Mouse (Mus musculus): ENCODE data around the gene Atpaf2. TPM values are rescaled to one million over a fixed set of nuclear protein-coding genes. Genes with fewer than 3 reads are reported as not detected.

Atpaf2 gene
- total RNA-seq, 2 experiments from 2014 or later: 41.4 to 47.0 TPM

GRCm38 (mm10) chr11:60412921-60413320 lies 5.3 kb downstream of the Atpaf2 start:
- DNase-seq: no peak
- intact Hi-C loops (cut with DNase I): loop anchor here (1.0 to 5.0 kb wide), 6 partner anchors 61 to 326 kb away; partner anchors contain the start of gene Tom1l2

DNA sequence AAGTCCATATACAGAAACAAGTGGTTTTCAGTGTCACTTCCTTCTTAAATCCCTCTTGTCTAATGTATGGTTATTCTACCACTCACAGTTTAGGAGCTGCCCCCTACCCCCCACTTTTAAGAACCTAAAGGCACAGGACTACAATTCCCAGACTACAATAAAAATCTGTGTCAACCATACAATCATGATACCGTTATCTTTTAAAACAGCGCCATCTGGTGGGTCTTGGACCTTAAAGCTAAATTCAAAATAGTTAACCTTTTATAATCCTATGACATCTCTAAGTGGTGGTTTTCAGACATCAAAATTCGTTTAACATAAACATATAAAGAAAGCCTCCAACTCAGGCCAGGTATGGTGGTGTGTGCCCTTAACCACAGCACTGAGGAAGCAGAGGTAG lies 6.1 kb downstream of the Atpaf2 start:
- DNase-seq: peak; percentile 59 to 79
- intact Hi-C loops (cut with DNase I): loop anchor here (1.0 to 5.0 kb wide), 6 partner anchors 60 to 325 kb away; partner anchors contain the start of gene Tom1l2

DNA sequence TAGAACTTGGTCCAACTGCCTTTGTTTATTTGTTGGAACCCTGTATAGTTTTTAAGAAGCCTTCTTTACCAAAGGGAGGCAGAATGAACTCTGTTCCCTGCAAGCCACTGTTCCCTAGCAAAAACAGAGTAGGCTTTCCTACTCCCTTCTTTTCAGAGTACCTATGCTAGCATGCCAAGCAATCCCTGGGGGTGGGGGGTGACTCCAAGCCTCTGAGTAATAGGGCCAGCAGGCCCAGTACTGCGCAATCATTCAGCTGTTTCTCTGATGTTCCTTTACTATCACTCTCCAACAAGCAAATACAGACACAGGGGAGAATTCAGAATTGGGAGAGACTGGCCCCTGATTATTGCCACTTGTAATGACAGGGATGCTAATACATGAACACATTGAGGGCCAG lies 11.7 kb downstream of the Atpaf2 start:
- no peak for DNase-seq
- intact Hi-C loops (cut with DNase I): loop anchor here (5.0 kb wide), 1 partner anchor 39 kb away; no protein-coding TSS in a partner anchor

- intact Hi-C loops (cut with DNase I): no loop called here
- no peak for DNase-seq
Observed at GRCm38 (mm10) chr11:60397172-60397571, 21.1 kb downstream of the Atpaf2 start.

DNA sequence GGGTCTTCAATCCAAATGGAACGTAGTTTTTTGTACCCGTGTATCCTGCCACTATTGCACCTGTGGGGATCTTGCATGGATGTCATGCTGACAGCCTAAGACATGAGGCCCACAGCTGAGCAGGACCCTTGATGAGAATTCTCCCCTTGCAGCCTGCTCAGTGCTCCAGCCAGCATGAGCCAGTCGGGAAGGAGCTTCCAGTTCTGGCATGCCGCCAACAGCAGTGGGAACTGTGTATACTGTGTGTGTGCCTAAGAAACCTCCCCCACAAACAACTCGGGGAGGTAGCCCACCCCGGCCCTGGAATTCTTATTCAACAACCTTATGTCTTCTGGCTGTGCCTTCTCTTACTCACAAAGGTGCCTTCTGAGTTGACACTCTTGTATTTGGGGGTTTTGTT lies 21.7 kb downstream of the Atpaf2 start:
- intact Hi-C loops (cut with DNase I): no loop called here
- peak; percentile 18 to 30 for DNase-seq

GRCm38 (mm10) chr11:60391346-60391745 lies 26.9 kb downstream of the Atpaf2 start:
- no peak for DNase-seq
- intact Hi-C loops (cut with DNase I): no loop called here

- intact Hi-C loops (cut with DNase I): no loop called here
- no peak for DNase-seq
Observed at GRCm38 (mm10) chr11:60387944-60388343, 30.3 kb downstream of the Atpaf2 start.

- intact Hi-C loops (cut with DNase I): no loop called here
- DNase-seq: no peak
Observed at GRCm38 (mm10) chr11:60385946-60386345, 32.3 kb downstream of the Atpaf2 start.

DNA sequence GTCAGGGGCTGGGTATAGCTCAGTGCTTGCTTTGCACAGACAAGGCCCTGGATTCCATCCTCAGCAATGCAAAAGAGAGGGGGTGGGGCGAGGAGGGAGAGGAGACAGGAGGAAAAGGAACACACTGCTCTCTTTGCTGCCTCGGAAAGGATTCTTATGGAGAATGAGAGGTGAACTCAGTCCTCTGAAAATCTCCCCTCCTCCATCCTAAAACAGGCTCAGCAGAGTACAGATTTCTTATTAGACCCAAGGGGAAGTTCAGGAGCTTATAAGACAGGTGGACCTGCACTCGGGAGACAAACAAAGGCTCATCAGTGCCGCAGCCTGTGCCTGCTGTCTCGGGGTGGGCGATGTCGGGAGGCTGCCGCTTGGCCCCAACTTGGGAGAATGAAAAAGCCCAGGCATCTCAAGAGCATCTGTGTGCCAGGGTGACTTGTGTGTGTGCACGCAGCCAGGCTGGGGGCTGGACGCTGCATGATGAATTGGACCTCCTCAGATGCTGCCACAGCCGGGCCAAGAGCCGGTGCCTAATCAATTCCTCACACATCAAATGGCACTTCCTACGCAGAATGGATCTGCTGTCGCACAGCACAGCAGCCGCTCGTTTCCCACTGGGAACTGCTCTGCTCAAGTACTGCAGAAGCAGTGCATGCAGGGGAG lies 33.4 kb downstream of the Atpaf2 start:
- no peak for DNase-seq
- intact Hi-C loops (cut with DNase I): no loop called here

DNA sequence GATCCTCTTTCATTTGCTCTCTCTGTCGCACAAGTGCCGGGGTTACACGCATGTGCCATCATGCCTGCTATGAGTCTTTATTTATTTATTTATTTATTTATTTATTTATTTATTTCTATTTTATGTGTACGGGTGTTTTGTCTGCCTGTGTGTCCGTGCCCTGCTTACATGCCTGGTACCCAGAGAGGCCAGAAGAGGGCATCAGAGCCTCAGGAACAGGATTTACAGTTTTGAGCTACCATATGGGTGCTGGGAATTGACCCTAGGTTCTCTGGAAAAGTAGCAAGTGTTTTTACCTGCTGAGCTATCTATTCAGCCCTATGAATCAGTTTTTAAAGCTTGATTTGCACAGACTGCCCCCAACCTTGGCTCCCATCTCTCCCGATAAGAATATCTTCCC lies 34.7 kb downstream of the Atpaf2 start:
- intact Hi-C loops (cut with DNase I): no loop called here
- DNase-seq: no peak

GRCm38 (mm10) chr11:60374481-60374880 lies 43.8 kb downstream of the Atpaf2 start:
- intact Hi-C loops (cut with DNase I): no loop called here

DNA sequence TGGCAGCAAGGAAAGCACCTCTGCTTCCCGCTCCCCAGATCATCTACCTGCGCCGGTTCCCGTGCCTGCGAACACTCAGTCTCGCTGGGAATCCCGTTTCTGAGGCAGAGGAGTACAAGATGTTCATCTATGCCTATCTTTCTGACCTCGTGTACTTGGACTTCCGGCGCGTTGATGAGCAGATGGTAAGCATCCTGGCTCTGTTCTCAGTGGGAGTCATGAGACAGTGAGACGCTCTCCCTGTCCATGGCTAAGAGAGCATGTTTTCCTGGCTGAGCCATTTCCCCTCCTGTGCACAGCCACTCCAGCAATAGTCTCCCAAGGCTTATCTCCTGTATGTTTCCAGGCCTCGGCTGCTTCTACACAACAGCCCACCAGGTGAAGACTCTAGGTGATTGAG lies 47.8 kb downstream of the Atpaf2 start:
- intact Hi-C loops (cut with DNase I): no loop called here
- no peak for DNase-seq

More at GRCm38 (mm10) chr11:60374481-60374880, 43.8 kb downstream of the Atpaf2 start:
- no peak for DNase-seq

- no peak for DNase-seq
- intact Hi-C loops (cut with DNase I): loop anchor here (5.0 kb wide), 1 partner anchor 38 kb away; no protein-coding TSS in a partner anchor
Observed at GRCm38 (mm10) chr11:60369448-60369847, 48.8 kb downstream of the Atpaf2 start.

GRCm38 (mm10) chr11:60368909-60369308 lies 49.3 kb downstream of the Atpaf2 start:
- intact Hi-C loops (cut with DNase I): loop anchor here (5.0 kb wide), 1 partner anchor 38 kb away; no protein-coding TSS in a partner anchor
- DNase-seq: no peak

DNA sequence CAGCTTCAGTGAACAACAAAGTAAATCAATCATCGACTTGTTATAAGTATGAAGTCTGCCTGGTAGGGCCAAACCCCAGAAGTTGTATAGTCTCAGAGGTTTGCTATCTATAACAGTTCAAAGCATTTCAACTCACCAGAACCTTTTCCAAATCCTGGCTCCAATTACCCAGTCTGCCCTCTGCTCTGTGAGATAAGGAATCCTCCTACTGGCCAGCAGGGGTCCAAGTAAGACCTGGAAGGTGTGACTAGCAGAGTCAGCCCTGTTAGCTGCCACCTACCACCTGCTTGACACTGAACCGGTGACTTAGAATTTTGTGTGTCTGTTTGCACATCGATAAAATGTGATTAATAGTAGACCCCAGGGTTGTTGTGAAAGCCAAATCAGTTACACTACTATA lies 51.0 kb downstream of the Atpaf2 start:
- intact Hi-C loops (cut with DNase I): loop anchor here (5.0 kb wide), 1 partner anchor 40 kb away; no protein-coding TSS in a partner anchor
- no peak for DNase-seq

DNA sequence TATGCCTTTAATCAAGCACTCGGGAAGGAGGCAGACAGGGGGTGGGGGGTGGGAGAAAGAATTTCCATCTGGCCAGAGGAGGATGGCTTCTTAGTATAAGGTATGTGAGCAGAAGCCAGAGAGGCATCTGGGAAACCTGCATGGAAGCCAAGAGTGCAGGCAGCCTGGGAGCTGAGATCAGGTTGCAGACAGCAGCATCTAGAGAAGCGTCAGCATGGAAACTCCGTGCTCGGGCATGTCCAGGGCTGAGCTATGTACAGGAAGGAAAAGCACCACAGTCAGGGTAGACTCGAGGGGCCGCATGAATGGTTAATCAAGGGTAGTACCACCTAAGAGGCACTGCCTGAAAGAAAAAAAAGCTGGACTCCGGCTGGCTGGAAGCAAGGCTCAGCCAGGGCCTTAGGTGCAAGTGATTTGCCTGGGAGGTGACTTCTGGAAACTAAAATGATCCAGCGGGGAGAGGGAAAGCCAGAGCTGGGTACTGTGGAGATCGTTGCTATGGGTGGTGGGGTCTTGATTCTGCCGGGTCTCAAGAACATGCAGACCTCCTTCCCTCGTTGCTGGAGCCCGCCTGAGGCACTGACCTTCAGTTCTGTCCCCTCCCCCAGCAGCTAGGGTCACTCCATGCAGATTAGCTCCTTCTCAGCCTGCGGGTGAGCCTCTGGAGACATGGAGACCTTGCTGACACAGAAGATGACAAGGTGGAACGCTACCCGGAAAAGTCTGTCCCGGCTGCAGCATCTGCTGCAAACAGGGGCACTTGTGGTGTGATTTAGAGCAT lies 51.8 kb downstream of the Atpaf2 start:
- intact Hi-C loops (cut with DNase I): loop anchor here (5.0 kb wide), 1 partner anchor 41 kb away; no protein-coding TSS in a partner anchor
- no peak for DNase-seq

DNA sequence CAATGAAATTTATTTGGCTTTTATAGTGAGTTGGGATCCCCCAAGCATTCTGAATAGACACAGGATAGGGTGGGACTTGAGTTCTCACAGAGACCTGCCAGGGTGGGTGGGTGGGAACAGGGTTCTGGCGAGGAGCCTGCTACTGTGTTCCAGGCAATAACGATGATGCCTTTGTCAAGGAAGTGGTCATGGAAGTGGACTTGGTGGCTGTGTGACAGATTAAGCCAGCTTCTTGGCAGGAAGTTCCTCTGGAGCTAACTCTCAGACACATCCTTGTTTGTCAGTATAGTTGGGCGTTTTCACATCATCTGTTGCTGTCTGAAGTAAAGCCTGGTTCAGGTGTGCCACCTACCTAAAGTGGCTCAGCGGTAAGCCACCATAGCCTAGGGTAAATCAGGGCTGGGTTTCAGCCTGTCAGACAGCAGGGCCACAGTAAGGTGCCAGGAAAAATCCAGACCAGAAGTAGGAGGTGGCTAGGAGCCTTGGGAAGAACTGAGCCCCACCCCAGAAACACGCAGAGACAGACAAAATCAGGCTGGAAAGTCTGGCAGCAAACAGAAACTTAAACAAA lies 57.5 kb downstream of the Atpaf2 start:
- peak; percentile 33 to 42 for DNase-seq
- intact Hi-C loops (cut with DNase I): no loop called here

DNA sequence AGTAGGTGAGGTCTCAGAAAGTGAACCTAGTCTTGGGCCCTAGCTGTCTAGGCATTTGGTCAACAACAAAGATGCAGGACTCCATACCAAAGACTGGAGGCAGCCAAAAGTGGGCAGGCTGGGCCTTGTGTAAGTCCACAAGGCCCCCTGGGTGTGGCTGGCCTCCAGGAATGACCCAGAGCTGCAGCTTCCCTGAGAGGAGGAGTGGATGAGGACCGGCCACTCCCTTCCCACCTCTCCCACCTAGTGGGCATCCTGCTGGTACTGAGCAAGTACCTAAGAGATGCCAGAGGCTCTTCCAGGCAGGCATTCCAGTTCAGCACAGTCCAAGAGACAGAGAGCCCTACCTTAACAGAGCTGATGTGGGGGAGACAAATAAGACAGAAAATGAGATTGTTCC lies 58.3 kb downstream of the Atpaf2 start:
- DNase-seq: no peak
- intact Hi-C loops (cut with DNase I): no loop called here

DNA sequence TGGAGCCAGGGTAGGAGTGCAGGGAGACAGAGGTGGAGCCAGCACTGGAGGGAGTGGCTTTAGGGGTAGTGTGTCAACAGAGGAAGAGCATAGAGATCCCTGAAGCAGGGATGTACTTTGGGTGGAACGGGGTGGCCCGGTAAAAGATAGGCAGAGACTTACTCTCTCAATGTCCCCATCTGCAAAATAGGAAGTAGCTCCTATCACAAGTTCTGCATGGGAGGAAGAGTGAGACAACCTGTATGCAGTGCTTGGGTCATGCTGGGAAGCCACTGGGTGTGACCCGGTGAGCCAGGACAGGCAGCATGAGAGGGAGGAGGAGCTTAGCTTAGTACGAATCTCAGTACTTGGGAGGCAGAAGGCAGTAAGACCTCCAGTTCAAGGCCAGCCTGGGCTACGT lies 59.1 kb downstream of the Atpaf2 start:
- intact Hi-C loops (cut with DNase I): no loop called here
- DNase-seq: no peak

- DNase-seq: no peak
- intact Hi-C loops (cut with DNase I): no loop called here
Observed at GRCm38 (mm10) chr11:60358548-60358947, 59.7 kb downstream of the Atpaf2 start.

DNA sequence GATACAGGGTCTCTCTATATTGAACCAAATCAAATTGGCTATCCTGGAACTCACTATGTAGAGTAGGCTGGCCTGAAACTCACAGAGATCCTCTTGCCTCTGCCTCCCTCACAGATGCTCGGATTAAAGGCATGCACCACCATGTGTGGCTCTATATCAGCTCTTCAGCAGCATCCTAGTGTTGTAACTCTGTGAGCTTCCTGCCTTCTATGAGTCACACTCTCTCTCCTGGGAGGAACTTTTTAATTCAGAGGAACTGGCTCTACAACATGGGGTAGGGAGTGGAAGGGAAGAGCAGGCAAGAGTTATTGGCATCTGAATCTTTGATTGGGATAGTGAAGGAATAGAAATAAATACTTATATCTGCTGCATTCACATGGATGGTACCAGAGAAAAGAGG lies 61.1 kb downstream of the Atpaf2 start:
- no peak for DNase-seq
- intact Hi-C loops (cut with DNase I): no loop called here

Data from heart, postnatal 14 days (tissue).